Mouse (Mus musculus): Measurements from ENCODE around the gene Nhp2. TPM values are rescaled to one million over a fixed set of nuclear protein-coding genes. Genes with fewer than 3 reads are reported as not detected.

Nhp2 gene
- total RNA-seq (2021) = 10 to 100 TPM; 41.7 to 48.2 TPM
- long read RNA-seq, experiment 1, transcript Nhp2-202 (4 exons, 1,042 nt) = major isoform, 47 of 51 reads
- long read RNA-seq, experiment 1, partial matches to known transcripts = 1 of 51 reads
- long read RNA-seq, experiment 1, other reads (novel, unspliced or antisense) = 1 of 51 reads
- long read RNA-seq, experiment 2, transcript Nhp2-202 (4 exons, 1,042 nt) = major isoform, 55 of 62 reads
- long read RNA-seq, experiment 2, transcript Nhp2-201 (3 exons, 825 nt) = minor isoform, 5 of 62 reads
- long read RNA-seq, experiment 2, partial matches to known transcripts = 1 of 62 reads
- long read RNA-seq, experiment 2, other reads (novel, unspliced or antisense) = 1 of 62 reads

DNA sequence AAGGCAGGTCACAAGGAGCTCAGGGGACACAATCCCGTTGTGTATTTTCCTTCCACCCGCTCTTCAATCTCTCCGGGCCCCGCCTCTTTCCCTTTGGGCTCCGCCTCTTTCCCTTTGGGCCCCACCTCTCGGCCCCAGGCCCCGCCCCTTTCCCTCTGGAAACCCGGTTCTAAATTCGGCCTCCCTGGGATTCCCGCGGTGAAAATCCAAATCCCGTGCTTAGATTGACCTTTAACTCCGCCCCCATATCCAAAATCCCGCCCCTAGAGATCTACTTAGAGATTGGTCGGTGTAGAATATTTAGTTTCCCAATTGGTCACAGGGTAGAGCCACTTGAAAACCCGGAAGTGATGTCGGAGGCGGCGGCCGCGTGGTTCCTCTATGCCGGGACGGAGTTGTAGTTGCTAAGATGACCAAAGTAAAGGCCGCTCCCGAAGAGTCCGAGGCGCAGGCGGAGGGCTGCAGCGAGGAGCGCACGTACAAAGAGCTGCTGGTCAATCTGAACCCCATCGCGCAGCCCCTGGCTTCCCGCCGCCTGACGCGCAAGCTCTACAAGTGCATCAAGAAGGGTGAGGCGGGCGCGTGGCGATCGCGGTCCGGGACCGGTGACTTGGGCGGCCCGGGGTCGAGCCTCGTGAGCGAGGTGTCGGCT lies at the start of gene Nhp2:
Gene Nhp2 (plus strand): TSS at position 327 of the 652 bp plus-strand sequence.
- H3K4me3 ChIP-seq = peak within 1 kb of the TSS; percentile 73
- DNase-seq (ENCODE audit: low spot score in 2 of 2) = peak; percentile 92 to 95
- TF ChIP-seq CTCF (conservative IDR thresholded peaks at IDR 0.05) = no peak; the same call in 1 of the 2 replicates
- H3K27ac ChIP-seq = peak within 1 kb of the TSS; percentile 76

DNA sequence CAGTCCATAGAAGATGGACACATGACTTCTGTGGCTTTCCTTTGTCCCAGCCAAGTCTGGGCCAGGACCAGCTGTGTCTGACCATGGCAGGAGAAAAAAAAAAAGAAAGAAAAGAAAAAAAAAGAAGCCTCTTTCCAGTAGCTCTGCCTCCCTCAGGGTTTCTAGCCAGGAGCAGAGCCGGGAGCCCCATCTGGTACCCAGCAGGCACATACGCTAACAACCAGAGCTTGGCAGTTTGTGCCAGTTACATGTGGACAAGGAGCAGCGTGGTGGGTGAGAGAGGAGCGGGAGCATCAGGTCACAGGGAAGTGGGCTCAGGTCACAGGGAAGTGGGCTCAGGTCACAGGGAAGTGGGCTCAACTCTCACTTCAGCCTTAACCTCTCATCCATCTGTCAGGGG lies 43.1 kb upstream of the Nhp2 start:
- Histone ChIP-seq H3K27ac (no peak overlapping the region), H3K4me3 (no peak overlapping the region)
- TF ChIP-seq CTCF (conservative IDR thresholded peaks at IDR 0.05) = no peak
- peak; percentile 40 to 42 for DNase-seq (ENCODE audit: low spot score in 2 of 2)

- DNase-seq (ENCODE audit: low spot score in 2 of 2) = no peak
- H3K4me3 ChIP-seq = no peak overlapping the region
- no peak for TF ChIP-seq CTCF (conservative IDR thresholded peaks at IDR 0.05)
- no peak overlapping the region for H3K27ac ChIP-seq
Measured at GRCm38 (mm10) chr11:51577587-51577986, 41.9 kb upstream of the Nhp2 start.

GRCm38 (mm10) chr11:51579024-51579423 lies 40.5 kb upstream of the Nhp2 start:
- no peak for TF ChIP-seq CTCF (conservative IDR thresholded peaks at IDR 0.05)
- H3K27ac ChIP-seq = no peak overlapping the region
- no peak for DNase-seq (ENCODE audit: low spot score in 2 of 2)
- no peak overlapping the region for H3K4me3 ChIP-seq

DNA sequence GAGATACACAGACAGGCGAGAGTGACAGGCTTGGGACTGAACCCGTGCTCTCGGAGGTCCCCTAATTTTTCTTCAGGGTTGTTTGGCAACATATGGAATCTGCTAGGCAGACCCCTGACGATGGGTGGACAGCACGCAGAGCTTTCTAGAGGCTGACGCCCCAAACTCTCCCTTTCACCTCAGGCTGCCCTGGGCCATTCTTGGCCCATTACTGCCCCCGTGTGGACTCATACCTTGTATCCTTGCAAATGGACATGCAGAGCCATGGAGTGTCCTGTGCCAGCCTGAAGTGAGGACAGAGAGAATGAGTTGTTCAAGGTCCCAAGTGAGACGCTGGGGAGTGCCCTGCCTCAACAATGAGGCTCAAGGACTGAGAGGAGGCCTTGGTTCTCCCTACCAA lies 36.8 kb upstream of the Nhp2 start:
- TF ChIP-seq CTCF (conservative IDR thresholded peaks at IDR 0.05) = peak; percentile 78
- no peak overlapping the region for H3K27ac ChIP-seq
- no peak overlapping the region for H3K4me3 ChIP-seq
- DNase-seq (ENCODE audit: low spot score in 2 of 2) = peak in 1 of 2 experiments; percentile 62

DNA sequence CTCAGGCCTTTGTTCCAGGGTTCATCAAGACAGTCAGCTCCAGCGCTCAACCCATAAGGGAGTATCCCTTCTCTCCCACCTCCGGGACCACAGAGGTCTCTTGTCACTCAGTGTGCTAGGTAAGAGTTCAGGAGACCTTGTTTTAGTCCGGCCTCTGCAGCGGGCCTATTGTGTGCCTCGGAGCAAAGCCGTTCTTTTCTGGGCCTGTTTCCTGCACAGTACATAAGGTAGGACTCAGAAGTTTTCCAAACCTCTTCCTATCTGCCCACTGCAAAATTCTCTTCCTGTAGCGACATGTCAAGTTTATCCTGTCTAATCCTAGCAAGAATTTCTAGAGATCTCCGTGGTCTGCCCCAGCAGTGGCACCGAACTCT lies 35.5 kb upstream of the Nhp2 start:
- Histone ChIP-seq H3K4me3 (peak overlapping the region; percentile 71), H3K27ac (peak overlapping the region; percentile 93)
- TF ChIP-seq CTCF (conservative IDR thresholded peaks at IDR 0.05) = no peak
- no peak for DNase-seq (ENCODE audit: low spot score in 2 of 2)

DNA sequence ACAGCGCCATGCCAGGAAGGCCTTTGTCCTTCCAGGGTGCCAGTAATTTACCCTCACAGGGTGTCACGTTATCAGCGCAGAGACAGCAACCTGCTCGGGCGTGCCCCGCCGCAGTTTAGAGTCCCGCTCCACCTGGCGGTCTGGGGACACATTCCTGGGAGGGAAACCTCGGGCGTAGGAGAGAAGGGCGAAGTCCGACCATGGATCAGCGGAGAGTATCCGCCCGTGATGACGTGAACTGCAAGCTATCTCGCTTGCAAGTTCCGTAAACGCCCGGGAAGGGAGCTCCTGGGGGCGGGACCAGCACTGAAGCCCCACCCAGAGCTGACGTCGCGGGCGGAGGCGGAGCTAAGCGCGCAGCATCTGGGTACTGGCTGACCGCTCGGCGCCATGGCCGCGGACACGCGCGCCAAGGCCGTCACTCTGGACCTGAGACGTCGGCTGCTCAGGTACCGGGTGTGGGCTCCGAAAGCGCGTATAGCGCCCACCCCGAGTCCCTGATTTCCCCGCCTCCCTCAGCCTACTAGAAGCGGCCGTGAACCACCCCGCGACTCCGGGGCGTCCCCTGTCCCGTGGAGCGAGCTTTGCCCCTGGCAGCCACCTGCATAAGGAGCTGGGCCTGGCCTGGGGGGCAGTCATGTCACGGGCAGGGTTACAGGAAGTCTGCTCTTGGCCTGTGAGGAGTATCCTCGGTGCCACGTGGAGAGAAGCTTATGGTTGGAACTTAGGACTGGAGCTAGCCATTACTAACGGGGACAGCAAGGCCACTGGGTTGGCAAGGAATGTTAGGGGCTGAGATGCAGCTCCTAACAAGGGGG lies 34.9 kb upstream of the Nhp2 start, which contains the start of gene Phykpl:
Gene Phykpl (plus strand): TSS at position 327 of the 818 bp plus-strand sequence.
- TF ChIP-seq CTCF (conservative IDR thresholded peaks at IDR 0.05) = peak; percentile 52
- Histone ChIP-seq H3K4me3 (peak within 1 kb of the TSS; percentile 71), H3K27ac (peak within 1 kb of the TSS; percentile 93)
- DNase-seq (ENCODE audit: low spot score in 2 of 2) = peak; percentile 95 to 96

DNA sequence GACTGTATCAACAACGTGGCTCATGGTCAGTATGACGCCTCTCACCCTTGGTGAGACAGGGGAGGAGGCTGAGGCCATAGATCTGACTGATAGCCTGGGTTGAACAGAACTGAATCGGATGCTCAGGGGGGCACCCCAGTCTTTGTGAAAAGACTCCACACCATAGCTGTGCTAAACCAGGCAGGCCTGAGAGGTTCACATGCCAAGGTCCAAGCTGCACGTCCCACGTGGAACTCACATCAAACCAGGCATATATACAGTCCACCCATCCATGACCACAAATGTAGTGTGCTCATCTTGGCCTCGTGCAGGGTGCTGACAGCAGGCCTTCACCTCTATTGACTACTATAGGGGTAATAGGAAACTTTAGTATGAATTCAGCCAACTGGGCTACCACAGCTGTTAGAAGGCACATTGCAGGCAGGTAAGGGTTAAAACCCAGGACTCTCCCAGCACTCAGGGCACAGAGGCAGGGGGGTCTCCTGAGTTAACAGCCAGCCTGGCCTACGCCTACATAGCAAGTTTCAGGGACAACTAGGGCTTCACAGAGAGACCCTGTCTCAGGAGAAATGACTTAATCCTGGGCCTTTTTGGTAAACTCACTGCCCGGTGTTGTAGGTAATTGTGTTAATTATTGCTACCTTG lies 33.8 kb upstream of the Nhp2 start:
- DNase-seq (ENCODE audit: low spot score in 2 of 2) = no peak
- no peak overlapping the region for H3K27ac ChIP-seq
- no peak for TF ChIP-seq CTCF (conservative IDR thresholded peaks at IDR 0.05)
- peak overlapping the region; percentile 71 for H3K4me3 ChIP-seq

- no peak overlapping the region for H3K4me3 ChIP-seq
- DNase-seq (ENCODE audit: low spot score in 2 of 2) = no peak
- no peak overlapping the region for H3K27ac ChIP-seq
- no peak for TF ChIP-seq CTCF (conservative IDR thresholded peaks at IDR 0.05)
Measured at GRCm38 (mm10) chr11:51586411-51586810, 33.1 kb upstream of the Nhp2 start.

GRCm38 (mm10) chr11:51587059-51587458 lies 32.5 kb upstream of the Nhp2 start:
- DNase-seq (ENCODE audit: low spot score in 2 of 2) = no peak
- Histone ChIP-seq H3K27ac (no peak overlapping the region), H3K4me3 (no peak overlapping the region)
- TF ChIP-seq CTCF (conservative IDR thresholded peaks at IDR 0.05) = no peak

GRCm38 (mm10) chr11:51588833-51589232 lies 30.7 kb upstream of the Nhp2 start:
- TF ChIP-seq CTCF (conservative IDR thresholded peaks at IDR 0.05) = no peak; the same call in 1 of the 2 replicates
- Histone ChIP-seq H3K27ac (no peak overlapping the region), H3K4me3 (no peak overlapping the region)
- no peak for DNase-seq (ENCODE audit: low spot score in 2 of 2)

- TF ChIP-seq CTCF (conservative IDR thresholded peaks at IDR 0.05) = no peak
- DNase-seq (ENCODE audit: low spot score in 2 of 2) = no peak
Measured at GRCm38 (mm10) chr11:51590002-51590401, 29.5 kb upstream of the Nhp2 start.

More at GRCm38 (mm10) chr11:51590002-51590401, 29.5 kb upstream of the Nhp2 start:
- Histone ChIP-seq H3K4me3 (no peak overlapping the region), H3K27ac (no peak overlapping the region)
